Mouse (Mus musculus) lung, postnatal 36 days (tissue): Measurements from ENCODE around the gene Olfr142.
"Not testable (repeated sequence)": the region's sequence is repeated elsewhere in the genome, so short reads cannot be mapped to it uniquely, and the experiment has no call there.

Experiments used
- DNase-seq: peaks from one replicate; pipeline ENCODE4 v3.0.0; 2022; ENCODE audit warnings: mixed read lengths

Olfr142 gene

DNA sequence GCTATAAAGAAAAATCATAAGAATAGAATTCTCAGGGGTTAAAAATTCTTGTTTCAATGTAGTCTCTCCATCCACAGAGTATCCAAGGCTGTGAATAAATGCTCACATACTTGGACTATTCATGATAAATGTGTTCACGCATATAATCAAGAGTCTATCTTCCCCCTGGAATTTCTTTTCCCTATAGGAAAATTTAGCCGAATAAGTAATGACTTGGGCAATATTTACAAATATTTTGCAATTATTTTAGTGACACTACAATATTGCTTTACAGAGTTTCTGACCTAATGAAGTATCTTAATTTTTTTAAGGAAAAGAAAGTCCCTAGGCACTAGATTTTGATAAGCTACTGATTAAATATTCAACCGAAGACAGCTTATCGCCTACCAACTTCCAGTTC lies at the start of gene Olfr142:
TSS of gene Olfr142 (minus strand) at position 101 of the 400 bp plus-strand sequence.
- DNase-seq: no peak

DNA sequence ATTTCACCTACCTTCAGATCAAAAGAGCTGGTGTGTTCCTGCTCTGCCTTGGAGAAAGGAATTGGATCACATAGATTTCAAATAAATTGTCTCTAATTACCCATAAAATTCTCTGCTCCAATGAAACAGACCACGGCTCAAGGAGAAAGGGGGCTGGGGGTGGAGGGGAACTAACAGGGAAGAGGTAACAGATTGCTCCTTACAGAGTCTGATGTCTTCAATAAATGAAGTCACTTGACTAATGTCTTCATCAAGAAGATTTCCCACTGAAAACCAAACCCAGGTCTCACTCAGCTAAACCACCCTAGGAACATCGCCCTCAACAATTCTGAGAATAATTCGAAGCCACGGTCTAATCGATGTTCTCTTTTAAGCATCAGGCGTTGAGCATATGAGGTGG lies 35.3 kb upstream of the Olfr142 start, which contains the start of gene Olfr1272:
TSS of gene Olfr1272 (minus strand) at position 101 of the 400 bp plus-strand sequence.
- no peak for DNase-seq

DNA sequence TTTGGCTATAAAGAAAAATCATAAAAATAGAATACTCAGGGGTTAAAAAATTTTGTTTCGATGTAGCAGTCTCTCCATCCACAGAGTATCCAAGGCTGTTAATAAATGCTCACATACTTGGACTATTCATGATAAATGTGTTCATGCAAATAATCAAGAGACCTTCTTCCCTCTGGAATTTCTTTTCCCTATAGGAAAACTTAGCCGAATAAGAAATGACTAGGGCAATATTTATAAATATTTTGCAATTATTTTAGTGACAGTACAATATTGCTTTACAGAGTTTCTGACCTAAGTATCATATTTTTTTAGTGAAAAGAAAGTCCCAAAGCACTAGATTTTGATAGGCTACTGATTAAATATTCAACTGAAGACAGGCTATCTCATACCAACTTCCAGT lies 13.5 kb upstream of the Olfr142 start, which contains the start of gene Olfr1271:
TSS of gene Olfr1271 (minus strand) at position 101 of the 400 bp plus-strand sequence.
- no peak for DNase-seq

DNA sequence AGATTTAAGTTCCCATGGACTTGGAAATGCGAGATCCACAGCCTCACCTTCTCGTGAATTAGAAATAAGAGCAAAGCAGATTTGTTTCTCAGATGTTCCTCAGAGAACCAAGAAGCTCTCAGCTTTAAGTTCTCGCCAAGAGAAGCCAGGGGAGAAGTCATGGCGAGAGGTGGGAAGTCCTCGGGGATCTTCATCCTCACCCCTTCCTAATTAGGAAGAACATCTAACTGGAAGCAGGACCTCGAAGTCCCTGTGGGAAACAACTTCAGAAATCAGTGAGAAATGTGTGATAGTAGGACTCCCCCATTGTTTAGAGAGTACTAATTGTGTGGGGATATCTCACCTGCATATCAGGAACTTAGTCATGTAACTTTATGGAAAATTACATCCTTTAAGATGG lies 33.0 kb downstream of the Olfr142 start, which contains the start of gene Olfr1506:
TSS of gene Olfr1506 (minus strand) at position 101 of the 400 bp plus-strand sequence.
- not testable (repeated sequence) for DNase-seq
